Mouse (Mus musculus): Measurements from ENCODE around the gene Olfr502.
"Not testable (repeated sequence)": the region's sequence is repeated elsewhere in the genome, so short reads cannot be mapped to it uniquely, and the experiment has no call there.

DNA sequence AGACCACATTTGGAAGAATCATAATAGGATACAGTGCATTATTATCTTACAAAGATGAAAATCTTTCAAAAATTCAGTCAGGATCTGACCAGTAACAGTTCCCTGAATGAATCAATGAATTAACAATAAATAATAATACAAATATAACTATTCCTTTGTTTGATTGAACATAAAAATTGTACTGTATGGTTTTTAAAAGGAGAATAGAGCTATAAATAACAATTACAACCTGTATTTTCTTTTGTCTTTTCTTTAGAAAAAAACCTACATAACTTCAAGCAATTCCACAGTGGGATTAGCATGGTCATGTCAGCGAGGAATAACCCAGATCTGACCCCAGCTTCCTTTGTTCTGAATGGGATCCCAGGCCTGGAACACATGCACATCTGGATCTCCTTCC, 19.4 kb upstream of the Olfr502 start, which contains the start of gene Olfr503:
- not testable (repeated sequence) for TF ChIP-seq POLR2A (IDR thresholded peaks at IDR 0.05; ENCODE audit: low read depth, low read length); ZKSCAN1 (IDR thresholded peaks at IDR 0.05; ENCODE audit: borderline replicate concordance, low read depth, low read length); EP300 (IDR thresholded peaks at IDR 0.05; ENCODE audit: low read length); CTCF (conservative IDR thresholded peaks at IDR 0.05 in 1 of 2, IDR thresholded peaks at IDR 0.05 in 1 of 2; ENCODE audit: low read depth in 2 of 2, low read length in 2 of 2); GABPA (IDR thresholded peaks at IDR 0.05; ENCODE audit: insufficient replicate concordance, low read depth, low read length); RAD21 (IDR thresholded peaks at IDR 0.05; ENCODE audit: low read depth, low read length); NRF1 (IDR thresholded peaks at IDR 0.05; ENCODE audit: low read depth, low read length); POLR2AphosphoS2 (IDR thresholded peaks at IDR 0.05; ENCODE audit: low read depth, low read length); ZNF384 (IDR thresholded peaks at IDR 0.05; ENCODE audit: low read depth, low read length); MAFK (IDR thresholded peaks at IDR 0.05; ENCODE audit: insufficient replicate concordance, low read length); TBP (conservative IDR thresholded peaks at IDR 0.05; ENCODE audit: low read depth, low read length); ETS1 (conservative IDR thresholded peaks at IDR 0.05; ENCODE audit: low read depth, low read length)

Data from CH12.LX (cell line).